Mouse (Mus musculus) hindlimb bud, embryonic 11.5 days (tissue): ENCODE measurements at regions not wholly inside any gene's neighbourhood (a gene's known extent, or its start where the extent isn't known, plus 50 kb on each side); places are given as distances from the start of the nearest gene placed in this dataset.

Experiments used
- DNase-seq: peaks from one replicate; pipeline ENCODE4 v3.0.0-alpha.2; 2012; ENCODE audit warnings: low read depth, low spot score; ENCODE audit errors: extremely low spot score

GRCm38 (mm10) chr5:128550736-128551135 lies 49.9 kb upstream of the Fzd10 start:
- no peak for DNase-seq

- no peak for DNase-seq
Measured at GRCm38 (mm10) chr5:128549811-128550210, 50.8 kb upstream of the Fzd10 start.

DNA sequence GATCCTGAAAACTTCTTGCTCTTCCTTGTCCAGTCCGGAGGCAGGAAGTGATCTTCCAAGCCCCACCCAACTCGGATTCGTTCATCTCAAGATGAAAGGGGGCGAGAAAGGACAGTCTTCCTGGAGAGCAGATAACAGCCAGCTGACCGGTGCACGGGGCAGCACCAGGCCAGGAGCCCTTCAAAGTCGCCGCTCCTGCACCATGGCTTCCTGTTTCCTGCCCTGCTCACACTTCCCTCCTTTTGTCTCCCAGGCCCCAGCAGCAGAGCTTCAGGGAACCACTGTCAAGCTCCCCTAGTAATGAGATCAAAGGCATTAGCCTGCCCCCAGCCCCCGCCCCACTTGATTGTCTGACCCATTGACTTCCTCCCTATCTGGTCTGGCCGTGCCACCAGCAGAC lies 58.6 kb upstream of the Fzd10 start:
- no peak for DNase-seq

GRCm38 (mm10) chr5:128538646-128539045 lies 62.0 kb upstream of the Fzd10 start:
- DNase-seq = no peak

DNA sequence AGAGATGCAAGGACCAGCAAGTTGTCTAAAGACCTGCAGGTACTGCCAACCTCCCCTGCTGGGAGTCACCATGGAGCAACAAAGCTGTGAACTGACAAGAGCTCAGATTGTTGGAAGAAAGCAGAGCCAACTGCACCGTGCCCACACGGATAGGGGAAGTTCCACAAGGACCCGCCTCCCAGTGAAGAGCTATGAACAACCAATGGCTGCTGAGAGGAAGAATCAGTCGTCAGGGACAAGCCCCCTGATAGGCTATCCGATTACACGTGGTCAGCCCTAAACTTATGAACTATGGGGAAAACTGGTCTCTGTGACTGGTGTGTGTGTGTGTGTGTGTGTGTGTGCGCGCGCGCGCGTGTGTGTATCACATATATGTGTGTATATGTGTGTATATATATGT lies 63.4 kb upstream of the Fzd10 start:
- DNase-seq = no peak

- DNase-seq = no peak
Measured at GRCm38 (mm10) chr5:128536393-128536792, 64.3 kb upstream of the Fzd10 start.

DNA sequence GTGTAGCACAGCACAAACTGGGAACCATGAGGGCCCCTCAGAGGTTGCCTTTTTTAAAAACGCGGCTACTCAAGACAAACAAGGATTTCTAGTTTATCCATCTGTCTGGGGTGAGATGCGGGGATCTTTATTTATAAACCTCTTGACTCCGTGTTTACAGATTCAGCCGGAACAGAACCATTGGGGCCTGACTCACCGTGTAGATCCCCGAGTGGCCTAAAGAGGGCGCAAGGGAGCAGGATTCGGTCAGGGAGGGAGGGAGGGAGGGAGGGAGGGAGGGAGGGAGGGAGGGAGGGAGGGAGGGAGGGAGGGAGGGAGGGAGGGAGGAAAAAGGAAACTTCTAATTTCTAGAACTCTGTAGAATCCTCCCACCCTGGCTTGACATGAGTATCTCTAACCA lies 73.4 kb upstream of the Fzd10 start:
- DNase-seq = no peak

- DNase-seq = no peak
Measured at GRCm38 (mm10) chr5:128526432-128526831, 74.2 kb upstream of the Fzd10 start.

GRCm38 (mm10) chr5:128524377-128525280 lies 76.0 kb upstream of the Fzd10 start:
- no peak for DNase-seq

DNA sequence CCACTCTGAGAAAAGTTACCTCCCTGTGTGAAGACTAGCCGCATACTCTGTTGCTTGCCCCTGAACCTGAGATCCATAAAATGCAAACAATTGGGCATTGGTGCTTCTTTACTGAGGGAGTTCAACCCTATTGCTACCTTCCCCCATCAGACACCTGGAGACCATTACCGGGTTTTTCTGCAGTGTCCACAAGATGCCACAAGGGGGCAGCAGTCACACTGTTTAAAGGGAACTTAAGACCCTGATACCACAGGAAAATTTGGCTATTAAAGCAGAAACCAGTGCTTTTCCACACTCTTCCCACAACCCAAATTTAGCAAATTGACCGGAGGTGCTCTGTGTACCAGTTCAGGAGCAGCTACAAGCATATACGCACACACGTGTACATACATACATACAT lies 78.0 kb upstream of the Fzd10 start:
- peak; percentile 85 for DNase-seq

DNA sequence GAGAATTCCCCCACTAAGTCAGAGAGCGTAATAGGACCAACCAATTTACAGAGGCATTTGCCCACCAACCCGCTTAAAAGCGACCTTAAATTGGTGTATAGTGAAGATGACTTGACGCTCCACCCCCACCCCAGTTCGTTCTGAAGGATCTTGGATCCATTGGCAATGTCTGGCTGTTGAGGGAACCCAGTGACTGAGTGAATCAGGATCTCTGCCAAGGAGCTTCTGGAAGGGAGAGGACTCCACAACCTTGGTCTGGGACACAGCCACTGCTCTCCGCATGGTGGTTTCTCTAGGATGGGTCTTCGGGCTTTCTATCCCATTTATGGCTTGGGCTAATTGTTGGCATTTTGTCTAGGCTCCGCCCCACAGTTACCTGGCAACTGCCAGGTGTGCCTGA lies 83.3 kb upstream of the Fzd10 start:
- DNase-seq = no peak

- DNase-seq = no peak
Measured at GRCm38 (mm10) chr5:128515343-128515742, 82.5 kb upstream of the Tmem132d start.

DNA sequence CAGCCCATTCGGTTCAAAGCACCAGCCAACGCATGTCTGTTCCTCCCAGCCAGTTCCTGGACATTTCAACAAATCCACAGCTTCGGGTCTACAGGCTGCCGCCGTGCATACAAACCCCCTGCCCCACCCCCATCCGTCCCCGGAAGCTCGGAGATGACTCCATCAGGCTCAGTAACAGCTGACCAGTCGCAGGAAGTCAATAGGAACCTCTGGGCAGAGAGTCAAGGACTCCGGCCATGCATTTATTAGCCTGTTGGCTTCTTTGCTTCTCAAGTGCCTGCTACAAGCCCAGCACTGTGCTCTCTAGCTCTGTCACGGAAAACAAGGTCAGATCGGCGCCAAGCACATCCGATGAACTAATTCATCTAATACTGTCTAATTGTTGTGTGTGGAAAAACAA lies 80.4 kb upstream of the Tmem132d start:
- no peak for DNase-seq

DNA sequence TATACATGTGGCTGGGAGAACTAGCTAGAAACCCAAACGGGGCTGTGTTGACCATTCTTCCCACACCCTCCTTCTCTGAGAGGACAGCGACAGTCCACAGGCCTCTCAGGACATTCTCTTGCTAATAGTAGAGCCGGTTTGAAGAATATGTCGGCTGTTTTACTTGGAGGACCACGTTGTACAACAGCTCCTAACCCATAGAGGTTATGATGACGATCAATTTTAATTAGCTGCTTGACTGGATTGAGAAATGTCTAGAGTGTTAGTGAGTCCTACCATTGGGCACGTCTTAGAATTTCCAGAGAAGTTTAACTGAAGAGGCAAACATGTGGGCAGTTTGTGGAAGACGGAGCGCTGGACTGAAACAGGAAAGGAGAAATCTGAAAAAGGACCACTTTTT lies 79.7 kb upstream of the Tmem132d start:
- DNase-seq = no peak

DNA sequence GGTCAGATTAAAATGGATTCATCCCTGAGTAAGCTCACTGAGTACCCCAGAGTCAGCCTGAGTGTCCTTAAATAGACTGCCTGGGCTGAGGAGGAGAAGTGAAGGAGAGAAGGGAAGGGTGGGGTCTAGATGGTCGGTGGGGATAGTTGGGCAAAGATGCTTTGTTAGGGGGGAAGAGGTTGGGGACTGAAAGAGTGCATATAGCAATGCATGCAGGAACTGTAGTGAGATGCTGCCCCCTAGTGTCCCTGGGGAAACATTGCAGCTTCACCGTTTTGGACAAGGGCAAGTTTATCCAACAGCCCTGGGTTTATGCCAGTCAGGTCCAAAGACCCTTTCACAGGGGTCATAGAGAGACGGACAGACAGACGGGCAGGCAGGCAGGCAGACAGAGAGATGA lies 71.6 kb upstream of the Tmem132d start:
- no peak for DNase-seq

DNA sequence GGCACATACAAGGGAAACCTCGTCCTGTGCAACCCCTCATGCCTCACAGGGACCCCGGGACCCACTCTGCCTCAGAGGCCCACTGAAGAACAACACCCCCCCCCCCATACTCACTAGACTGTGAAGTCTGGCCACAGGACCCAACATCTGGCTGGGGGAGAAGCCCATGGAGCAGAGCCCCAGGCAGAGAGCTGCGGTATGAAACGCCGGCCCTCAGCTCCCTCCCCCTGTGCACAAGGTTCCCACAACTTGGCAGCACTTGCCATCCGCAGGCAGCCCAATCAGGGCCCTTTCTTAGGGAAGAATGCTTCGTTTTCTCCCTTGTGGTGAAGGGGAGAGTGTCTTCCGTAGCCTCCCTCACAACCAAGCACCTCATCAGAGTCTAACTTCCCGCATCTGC lies 66.6 kb upstream of the Tmem132d start:
- no peak for DNase-seq

GRCm38 (mm10) chr5:128499033-128499432 lies 66.2 kb upstream of the Tmem132d start:
- DNase-seq = no peak

DNA sequence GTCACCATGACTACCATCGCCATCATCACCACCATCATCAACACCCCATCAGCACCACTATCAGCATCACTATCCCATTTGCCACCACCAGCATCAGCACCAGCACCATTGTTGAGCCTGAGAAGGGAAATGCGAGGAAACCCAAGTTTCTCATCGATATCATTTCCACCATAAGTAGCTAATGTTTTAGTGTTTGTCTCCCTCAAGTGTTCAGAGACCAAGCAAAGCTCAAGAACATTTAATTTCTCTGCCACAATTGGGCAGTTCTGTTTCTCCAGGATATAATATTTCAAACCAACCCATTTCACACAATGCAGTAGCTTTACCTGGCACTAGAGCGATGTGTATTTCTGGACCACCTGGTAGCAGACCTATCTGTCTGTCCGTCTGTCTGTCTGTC lies 59.7 kb upstream of the Tmem132d start:
- no peak for DNase-seq

GRCm38 (mm10) chr5:128491155-128491554 lies 58.3 kb upstream of the Tmem132d start:
- DNase-seq = no peak

DNA sequence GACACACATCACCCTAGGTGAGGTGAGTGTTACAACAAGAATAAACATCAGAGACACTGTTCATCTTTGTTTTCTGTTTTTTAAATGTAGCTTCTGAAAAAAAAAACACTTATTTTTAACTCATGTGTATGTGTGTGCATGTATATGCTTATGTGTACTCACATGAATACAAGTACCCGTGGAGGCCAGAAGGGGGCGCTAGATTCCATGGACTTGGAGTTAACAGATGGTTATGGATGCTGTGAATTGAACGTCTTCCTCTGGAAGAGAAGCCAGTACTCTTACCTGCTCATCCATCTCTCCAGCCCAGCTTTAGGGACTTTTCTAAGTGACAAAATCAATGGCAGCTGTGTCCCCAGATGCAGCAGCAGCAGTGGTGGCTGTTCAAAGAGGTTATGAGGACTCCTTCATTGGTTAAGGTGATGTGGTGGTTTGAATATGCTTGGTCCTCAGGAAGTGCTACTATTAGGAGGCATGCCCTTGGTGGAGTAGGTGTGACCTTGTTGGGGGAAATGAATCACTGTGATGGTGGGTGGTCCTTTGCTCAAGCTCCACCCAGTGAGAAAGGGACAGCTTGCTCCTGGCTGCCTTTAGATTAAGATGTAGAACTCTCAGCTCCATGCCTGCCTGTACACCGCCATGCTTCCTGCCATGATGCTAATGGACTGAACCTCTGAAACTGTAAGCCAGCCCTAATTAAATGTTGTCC lies 56.1 kb upstream of the Tmem132d start:
- DNase-seq = no peak

DNA sequence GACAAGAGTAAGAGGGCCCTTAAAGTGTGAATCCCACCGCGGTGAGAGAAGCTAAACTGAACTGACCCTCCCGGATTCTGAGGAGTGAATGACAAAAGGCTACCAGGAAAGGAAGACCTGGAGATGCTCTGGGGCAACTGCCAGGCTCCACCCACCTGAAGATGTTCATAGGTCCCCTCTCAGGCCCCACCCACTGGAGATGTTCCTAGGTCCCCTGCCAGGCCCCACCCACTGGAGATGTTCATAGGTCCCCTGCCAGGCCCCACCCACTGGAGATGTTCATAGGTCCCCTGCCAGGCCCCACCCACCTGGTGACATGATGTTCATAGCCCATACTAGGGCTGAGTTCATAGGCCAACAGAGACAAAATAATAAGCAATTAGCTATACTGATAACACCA lies 54.5 kb upstream of the Tmem132d start:
- DNase-seq = no peak

DNA sequence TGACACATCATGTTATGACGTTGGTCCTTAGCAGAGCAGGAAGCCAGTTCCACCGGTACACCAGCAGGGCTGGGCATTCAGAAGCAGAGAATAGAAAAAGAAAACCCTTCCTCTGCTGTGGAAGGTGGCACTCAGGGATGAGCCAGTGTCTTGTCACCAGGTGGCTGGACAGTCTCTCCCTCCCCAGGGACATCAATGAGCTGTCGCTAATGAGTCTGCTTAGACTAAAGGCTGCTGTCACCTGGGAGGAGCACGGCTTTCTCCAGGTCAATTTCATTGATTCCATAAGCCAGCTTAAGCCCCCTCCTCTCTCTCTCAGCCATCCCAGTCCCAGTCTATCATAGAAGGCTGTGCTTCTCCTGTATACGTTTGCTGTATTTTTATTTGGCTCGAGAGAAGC lies 51.2 kb upstream of the Tmem132d start:
- DNase-seq = no peak
